Mouse (Mus musculus) spleen, adult 2 months (tissue): ENCODE results near the gene Il11.

Experiments
- CTCF ChIP-seq: fragments of 200-500 bp; IDR thresholded peaks from 2 replicates; pipeline ENCODE4 v1.5.1; 2011; ENCODE audit warnings: mild to moderate bottlenecking, inconsistent platforms; ENCODE audit not compliant: insufficient read depth, insufficient read length, insufficient replicate concordance; ENCODE audit errors: extremely low read depth
- POLR2A ChIP-seq: fragments of 200-500 bp; IDR thresholded peaks from 2 replicates; pipeline ENCODE4 v1.6.1; 2011; ENCODE audit warnings: low read depth, low read length, inconsistent platforms

- TF ChIP-seq POLR2A (no peak), CTCF (no peak)
Measured at GRCm38 (mm10) chr7:4732968-4733392, 49.7 kb downstream of the Il11 start.
